Mouse (Mus musculus) hindbrain, embryonic 15.5 days (tissue): ENCODE data around the gene Pcif1. TPM values are rescaled to one million over a fixed set of nuclear protein-coding genes. Genes with fewer than 3 reads are reported as not detected.

Source experiments
- ATAC-seq: fragments of 200-750 bp; cut with Nextera tagmentation; 2 replicates; pipeline ENCODE4 v1.8.0; 2017; ENCODE audit warnings: low read depth, moderate number of reproducible peaks, moderate TSS enrichment; ENCODE audit not compliant: low FRiP score
- H3K27ac ChIP-seq: fragments of 300-500 bp; sonication (generic); replicated peaks from 2 replicates; pipeline ENCODE4 v1.5.1; 2015; ENCODE audit warnings: mild to moderate bottlenecking, inconsistent platforms
- H3K27me3 ChIP-seq: fragments of 300-500 bp; sonication (generic); 2 replicates; pipeline ENCODE4 v1.6.1; 2015; ENCODE audit warnings: control low read depth, inconsistent platforms
- H3K36me3 ChIP-seq: fragments of 300-500 bp; sonication (generic); 2 replicates; pipeline ENCODE4 v1.6.1; 2015; ENCODE audit warnings: control low read depth, inconsistent platforms
- H3K4me1 ChIP-seq: fragments of 300-500 bp; sonication (generic); replicated peaks from 2 replicates; pipeline ENCODE4 v1.6.1; 2015; ENCODE audit warnings: control low read depth, inconsistent platforms
- H3K4me2 ChIP-seq: fragments of 300-500 bp; sonication (generic); 2 replicates; pipeline ENCODE4 v1.6.1; 2015; ENCODE audit warnings: moderate library complexity, mild to moderate bottlenecking, inconsistent platforms
- H3K4me3 ChIP-seq: fragments of 300-500 bp; sonication (generic); 2 replicates; pipeline ENCODE4 v1.5.1; 2015; ENCODE audit warnings: mild to moderate bottlenecking, inconsistent platforms
- H3K9ac ChIP-seq: fragments of 300-500 bp; sonication (generic); 2 replicates; pipeline ENCODE4 v1.6.1; 2015; ENCODE audit warnings: inconsistent platforms
- H3K9me3 ChIP-seq: fragments of 300-500 bp; sonication (generic); 2 replicates; pipeline ENCODE4 v1.6.1; 2016; ENCODE audit warnings: control low read depth, inconsistent platforms
- WGBS: fragments of 180-500 bp; shearing (Covaris S2); methylation state at CpG from one replicate; pipeline ENCODE4 v1.1.7; 2015; 5-methylcytosine and 5-hydroxymethylcytosine counted together
- polyA plus RNA-seq: library from polyadenylated mRNA; unstranded; fragments of >200 nt; fragmentation: Nextera tagmentation; extraction: Ambion mirVana; gene quantifications from 2 replicates; pipeline ENCODE4 v1.2.1, GENCODE M21; 2015

Gene Pcif1
- polyA plus RNA-seq, 1 experiment from 2014 or later, result 78.5 TPM

DNA sequence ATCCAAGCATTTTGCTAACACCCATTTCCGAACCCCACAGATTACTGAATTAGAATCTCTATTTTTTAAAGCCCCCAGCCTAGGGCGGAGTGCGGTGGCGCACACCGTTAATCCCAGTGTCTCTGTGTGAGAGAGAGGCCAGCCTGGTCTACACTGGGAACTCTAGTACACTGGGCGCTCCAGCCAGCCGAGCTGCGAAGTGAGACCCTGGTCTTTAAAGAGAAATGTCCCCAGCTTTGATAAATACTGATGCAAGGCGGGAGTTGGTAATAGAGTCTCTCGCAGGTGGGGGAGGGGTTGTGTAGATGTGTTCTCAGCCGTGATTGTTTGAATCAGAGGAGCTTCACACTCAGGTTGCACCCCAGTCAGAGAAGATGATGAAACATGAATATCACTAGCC lies 60.0 kb downstream of the Pcif1 start:
- peak overlapping the region; percentile 40 for H3K4me3 ChIP-seq
- H3K9me3 ChIP-seq, result no peaks in the 10 kb centered on the region
- peak overlapping the region; percentile 46 for H3K9ac ChIP-seq
- peaks cover 27% of the 10 kb centered on the region for H3K4me1 ChIP-seq
- ATAC-seq, result peak; percentile 76
- H3K4me2 ChIP-seq, result peak overlapping the region; percentile 69
- H3K36me3 ChIP-seq, result no peaks in the 10 kb centered on the region
- H3K27ac ChIP-seq, result peak overlapping the region; percentile 84
- H3K27me3 ChIP-seq, result no peaks in the 10 kb centered on the region; the same call in 1 of the 2 replicates
- WGBS, result 1% methylated on average over 11 of the region's 11 CpGs

DNA sequence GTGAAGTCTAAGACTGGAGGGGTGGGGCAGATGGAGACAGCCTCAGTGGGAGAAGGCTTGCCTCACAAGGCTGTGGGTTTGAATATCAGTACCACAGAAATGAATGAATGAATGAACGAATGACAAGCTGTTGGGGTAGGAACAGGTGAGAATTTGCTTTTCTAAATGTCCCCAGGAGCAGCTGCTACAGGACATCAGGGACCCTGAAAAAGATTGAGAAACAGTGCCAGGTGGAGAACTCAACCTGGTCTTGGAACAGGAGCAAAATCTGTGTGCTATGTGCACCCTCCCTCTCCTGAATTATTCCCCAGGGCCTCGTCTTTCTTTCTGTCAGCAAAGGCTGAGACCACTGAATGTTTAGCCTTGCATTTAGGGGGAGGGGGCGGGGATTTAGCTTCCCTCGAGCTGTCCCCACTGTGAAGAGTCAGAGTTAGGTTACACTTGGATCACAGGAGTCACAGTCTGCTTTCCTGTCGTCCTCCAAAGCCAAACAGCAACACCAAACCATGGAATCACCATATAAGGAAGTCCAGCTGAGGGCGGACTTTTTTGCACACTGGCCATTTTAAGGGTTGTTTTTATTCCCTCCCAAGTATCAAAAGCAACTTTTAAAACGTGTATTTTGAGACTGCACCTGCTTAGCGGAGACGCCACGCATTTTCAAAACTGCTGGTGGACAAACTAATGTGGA lies 61.2 kb downstream of the Pcif1 start, which contains the start of gene Mmp9:
TSS of gene Mmp9 (plus strand) at position 641 of the 691 bp plus-strand sequence.
- Histone ChIP-seq H3K9me3 (no peaks in the 10 kb centered on the region), H3K4me2 (peak within 1 kb of the TSS; percentile 69), H3K9ac (peak within 1 kb of the TSS; percentile 46; the same call in 1 of the 2 replicates), H3K27me3 (peaks cover 3% of the 10 kb centered on the region; the same call in 1 of the 2 replicates), H3K27ac (peak within 1 kb of the TSS; percentile 84), H3K36me3 (no peaks in the 10 kb centered on the region), H3K4me1 (peaks cover 27% of the 10 kb centered on the region), H3K4me3 (no peak within 1 kb of the TSS)
- ATAC-seq, result no peak
- 30% methylated on average over 10 of the region's 10 CpGs for WGBS

DNA sequence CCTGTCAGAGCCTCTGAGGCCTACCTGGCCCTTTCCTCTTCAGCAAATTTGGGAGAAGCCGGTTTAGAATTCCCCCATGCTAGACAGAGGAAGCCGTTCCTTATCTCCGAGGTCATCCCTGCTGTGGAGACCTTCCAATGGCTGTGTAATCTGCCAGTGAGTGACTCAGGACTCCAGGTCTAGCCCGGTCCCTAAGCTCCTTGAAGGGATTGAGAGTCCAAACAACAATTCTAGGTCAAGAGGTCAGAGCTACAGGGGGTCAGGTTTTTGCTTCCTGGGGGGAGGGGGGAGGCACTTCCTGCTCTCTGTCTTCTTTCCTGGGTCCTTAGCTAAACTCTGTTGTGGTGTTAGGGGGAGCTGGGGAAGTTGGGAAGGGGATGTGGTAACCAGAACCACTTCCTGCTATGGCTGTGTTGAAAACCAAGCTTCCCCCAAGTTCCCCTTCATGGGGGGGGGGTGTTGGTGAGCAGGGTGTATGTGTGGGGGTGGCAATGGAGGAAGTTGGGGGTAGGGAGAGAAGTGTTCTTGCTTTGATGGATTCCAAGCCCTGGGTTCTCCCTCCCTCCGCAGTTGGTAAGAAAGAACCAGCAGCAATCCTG lies 63.7 kb downstream of the Pcif1 start:
- H3K36me3 ChIP-seq, result no peaks in the 10 kb centered on the region
- H3K4me2 ChIP-seq, result no peak overlapping the region
- ATAC-seq, result no peak
- H3K27ac ChIP-seq, result no peak overlapping the region
- H3K9me3 ChIP-seq, result no peaks in the 10 kb centered on the region
- H3K27me3 ChIP-seq, result peaks cover 21% of the 10 kb centered on the region
- H3K4me3 ChIP-seq, result no peak overlapping the region
- H3K4me1 ChIP-seq, result peaks cover 27% of the 10 kb centered on the region
- H3K9ac ChIP-seq, result no peak overlapping the region
- WGBS, result 20% methylated on average over 5 of the region's 5 CpGs

Other genes with a start within 250 kb of the Pcif1 start
- gene Wfdc16, start 240.5 kb upstream of the Pcif1 start, polyA plus RNA-seq, result not detected in 2 replicates
- gene Wfdc10, start 223.3 kb upstream of the Pcif1 start, polyA plus RNA-seq, result not detected in 2 replicates
- not detected in 2 replicates for gene Wfdc9, start 222.7 kb upstream of the Pcif1 start, polyA plus RNA-seq
- not detected in 2 replicates for gene Wfdc11, start 205.2 kb upstream of the Pcif1 start, polyA plus RNA-seq
- gene Wfdc13, start 194.2 kb upstream of the Pcif1 start, polyA plus RNA-seq, result not detected in 2 replicates
- not detected in 2 replicates for gene Spint4, start 180.8 kb upstream of the Pcif1 start, polyA plus RNA-seq
- not detected in 2 replicates for gene Spint5, start 164.0 kb upstream of the Pcif1 start, polyA plus RNA-seq
- 1.6 and 1.7 TPM in 2 replicates for gene Wfdc3, start 133.4 kb upstream of the Pcif1 start, polyA plus RNA-seq
- 54.6 and 57.6 TPM in 2 replicates for gene Dnttip1, start 133.3 kb upstream of the Pcif1 start, polyA plus RNA-seq
- gene Ube2c, start 109.4 kb upstream of the Pcif1 start, polyA plus RNA-seq, result 78.0 and 107 TPM in 2 replicates
- gene Tnnc2, start 99.3 kb upstream of the Pcif1 start, polyA plus RNA-seq, result 0.97 and 2.4 TPM in 2 replicates
- gene Snx21, start 93.5 kb upstream of the Pcif1 start, polyA plus RNA-seq, result 39.6 and 44.8 TPM in 2 replicates
- 21.4 and 21.5 TPM in 2 replicates for gene Acot8, start 74.4 kb upstream of the Pcif1 start, polyA plus RNA-seq
- gene Zswim3, start 74.2 kb upstream of the Pcif1 start, polyA plus RNA-seq, result 16.8 TPM in 2 replicates
- 24.9 and 29.2 TPM in 2 replicates for gene Zswim1, start 56.6 kb upstream of the Pcif1 start, polyA plus RNA-seq
- 0.34 TPM in 1 of 2 replicates, not detected in the other for gene Spata25, start 50.8 kb upstream of the Pcif1 start, polyA plus RNA-seq
- gene Ctsa, start 46.4 kb upstream of the Pcif1 start, polyA plus RNA-seq, result 97.0 and 105 TPM in 2 replicates
- gene Neurl2, start 45.8 kb upstream of the Pcif1 start, polyA plus RNA-seq, result 6.3 and 7.9 TPM in 2 replicates
- gene Pltp, start 21.6 kb upstream of the Pcif1 start, polyA plus RNA-seq, result 123 and 129 TPM in 2 replicates
- 13.7 and 18.3 TPM in 2 replicates for gene Zfp335, start 32.5 kb downstream of the Pcif1 start, polyA plus RNA-seq
- 27.0 and 37.2 TPM in 2 replicates for gene Mmp9, start 61.5 kb downstream of the Pcif1 start, polyA plus RNA-seq
- 55.2 and 60.5 TPM in 2 replicates for gene Slc12a5, start 81.5 kb downstream of the Pcif1 start, polyA plus RNA-seq
- gene Ncoa5, start 155.6 kb downstream of the Pcif1 start, polyA plus RNA-seq, result 95.1 and 99.3 TPM in 2 replicates
- 5.6 and 6.9 TPM in 2 replicates for gene Cd40, start 176.3 kb downstream of the Pcif1 start, polyA plus RNA-seq
- gene 1700025C18Rik, start 211.4 kb downstream of the Pcif1 start, polyA plus RNA-seq, result not detected in 2 replicates